Mouse (Mus musculus) adrenal gland, adult 18-20 months (tissue): ENCODE measurements around the gene Usp10. TPM values are rescaled to one million over a fixed set of nuclear protein-coding genes. Genes with fewer than 3 reads are reported as not detected.
A peak's percentile ranks its signal among the peaks of the same experiment; 100 is the strongest.

ENCODE experiments used
- DNase-seq, 2 experiments: peaks; one replicate each; pipeline ENCODE4 v3.0.0; 2021 to 2022; ENCODE audit warnings: low spot score in 2 of 2
- total RNA-seq, 2 experiments: library from RNA; stranded (reverse); gene quantifications; 1 replicate in 1 of 2; 2 replicates in 1 of 2; pipeline ENCODE4 v1.2.3; 2021

Usp10 gene
- total RNA-seq, 2 experiments from 2014 or later = 114 to 127 TPM

- no peak for DNase-seq
These were observed 42.6 kb downstream of the Usp10 start for GRCm38 (mm10) chr8:119952747-119953146.

GRCm38 (mm10) chr8:119955333-119955732, 45.2 kb downstream of the Usp10 start:
- DNase-seq = no peak

DNA sequence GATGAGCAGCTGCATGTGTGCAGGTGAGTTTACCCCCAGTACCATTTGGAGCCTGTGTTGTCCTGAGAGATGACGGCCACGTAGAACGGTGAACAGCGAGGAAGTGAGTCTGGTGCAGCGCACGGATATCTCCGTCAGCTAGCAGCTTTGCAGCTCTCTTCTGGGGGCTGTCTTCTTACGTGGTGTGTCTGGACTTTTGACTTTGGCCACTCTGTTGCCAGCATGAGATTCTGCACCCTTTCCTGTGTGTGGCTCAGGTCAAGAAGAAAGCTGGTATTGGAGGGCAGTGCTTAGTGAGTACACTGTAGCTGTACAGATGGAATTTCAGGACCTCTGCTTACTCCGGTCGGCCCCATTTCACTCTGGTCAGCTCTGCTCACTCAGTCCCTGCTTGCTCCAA, 47.9 kb downstream of the Usp10 start:
- DNase-seq = no peak

DNA sequence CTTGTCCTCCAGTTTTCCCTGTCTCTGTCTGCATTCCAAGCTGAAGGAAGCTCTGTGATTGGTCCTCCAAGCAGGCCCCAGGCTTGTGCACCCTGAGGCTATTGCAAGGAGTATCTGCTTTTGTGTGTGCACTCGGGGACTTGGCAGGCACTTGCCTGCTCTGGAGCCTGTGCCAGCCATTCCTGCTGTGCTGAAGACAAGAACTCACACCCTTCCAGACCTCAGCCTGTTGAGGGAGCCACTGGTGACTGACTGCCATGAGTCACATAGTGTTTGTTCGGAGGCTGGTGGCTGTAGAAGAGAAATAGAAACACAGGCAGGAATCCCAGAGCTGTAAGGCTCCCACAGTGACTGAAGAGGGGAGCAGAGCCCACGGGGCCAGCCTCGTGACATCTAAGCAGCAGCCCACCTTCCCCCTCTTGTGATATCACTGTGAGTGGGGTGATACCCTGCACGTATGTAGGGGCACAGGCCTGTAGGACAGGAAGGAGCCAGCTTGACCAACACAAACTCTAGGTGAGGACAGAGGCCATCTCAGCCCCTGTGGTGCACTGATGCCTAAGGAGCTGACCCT, 50.5 kb downstream of the Usp10 start:
- no peak for DNase-seq

DNA sequence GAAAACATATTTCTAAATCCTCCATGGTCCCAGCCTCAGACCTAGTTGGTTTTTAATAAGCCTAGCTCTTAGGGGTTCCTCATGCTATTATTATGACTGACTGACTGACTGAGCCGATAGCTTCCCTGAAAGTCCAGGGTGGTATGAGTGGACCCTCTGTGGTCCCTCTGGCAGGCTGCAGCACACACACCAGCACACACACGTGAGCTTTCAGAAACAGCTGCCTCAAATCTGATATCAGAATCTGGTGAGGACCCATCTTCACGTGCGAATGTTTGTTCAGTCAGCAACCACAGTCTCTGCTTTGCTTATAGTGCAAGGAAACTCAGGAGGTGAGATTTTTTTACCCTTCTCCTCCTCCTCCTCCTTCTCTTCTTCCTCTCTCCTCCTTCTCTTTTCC, 54.7 kb downstream of the Usp10 start:
- no peak for DNase-seq

- DNase-seq = no peak
These were observed 57.3 kb downstream of the Usp10 start for GRCm38 (mm10) chr8:119967435-119967834.

DNA sequence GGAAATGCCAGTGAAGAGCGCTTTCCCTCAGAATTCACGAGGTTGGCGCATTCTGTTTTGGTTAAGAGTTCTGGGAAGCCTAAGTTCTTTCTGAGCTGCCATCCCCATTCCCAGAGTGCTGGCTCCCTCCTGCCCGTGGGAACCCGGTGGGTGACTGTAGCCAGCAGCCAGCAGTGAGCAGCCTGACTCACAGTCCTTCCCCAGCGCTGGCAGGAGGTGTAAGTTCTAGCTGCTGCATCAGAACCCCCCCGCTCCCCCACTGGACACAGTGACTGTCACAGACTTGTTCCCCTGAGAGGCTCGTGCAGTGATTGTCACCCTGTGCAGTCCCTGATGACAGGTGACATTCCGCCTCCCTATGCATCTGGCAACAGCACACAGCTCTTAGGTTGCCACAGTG, 60.0 kb downstream of the Usp10 start:
- DNase-seq = no peak

DNA sequence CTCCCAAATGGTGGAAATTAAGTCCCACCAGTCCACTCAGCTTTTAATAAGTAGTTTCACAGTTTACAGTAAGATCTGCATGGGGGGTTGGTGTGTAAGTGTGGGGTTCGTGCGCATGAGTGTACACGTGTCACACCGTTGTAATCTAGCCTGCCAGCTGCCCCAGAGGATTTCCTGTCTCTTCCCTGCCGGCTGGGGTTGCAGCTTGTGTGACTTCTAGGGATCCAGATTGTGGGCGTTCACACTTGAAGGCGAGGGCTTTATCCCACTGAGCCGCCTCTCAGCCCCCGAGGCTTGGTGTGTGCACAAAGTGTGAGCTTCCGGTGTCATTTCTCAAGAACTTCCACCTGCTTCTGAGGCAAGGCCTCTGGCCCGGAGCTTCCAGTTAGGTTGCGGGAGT, 62.4 kb downstream of the Usp10 start:
- no peak for DNase-seq

- DNase-seq = no peak
These were observed 68.7 kb downstream of the Usp10 start for GRCm38 (mm10) chr8:119978770-119979381.

- DNase-seq = no peak
These were observed 71.1 kb downstream of the Usp10 start for GRCm38 (mm10) chr8:119981253-119981652.

DNA sequence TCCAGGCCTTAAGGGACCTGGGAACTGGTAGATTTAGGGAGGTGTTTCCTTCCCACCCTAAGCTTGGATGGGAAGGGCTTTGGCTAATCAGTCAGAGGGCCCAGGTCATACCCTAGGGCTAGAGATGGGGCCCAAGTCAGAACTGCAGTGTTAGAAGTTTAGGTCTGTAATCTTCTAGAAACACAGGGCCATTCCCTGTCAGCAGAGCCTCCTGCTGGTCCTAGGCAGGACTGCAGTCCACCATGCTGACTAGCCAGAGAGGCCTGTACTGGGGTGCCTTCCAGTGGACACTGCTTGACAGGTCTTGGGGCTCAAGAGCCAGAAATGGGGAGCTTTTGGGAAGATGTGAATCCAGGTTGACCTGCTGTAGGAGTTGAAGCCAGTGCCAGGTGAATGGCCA, 73.9 kb downstream of the Usp10 start:
- no peak for DNase-seq

GRCm38 (mm10) chr8:119986174-119986573, 76.0 kb downstream of the Usp10 start:
- DNase-seq = no peak

- DNase-seq = peak in 1 of 2 experiments; percentile 29
These were observed 77.9 kb downstream of the Usp10 start for GRCm38 (mm10) chr8:119988087-119988486.

DNA sequence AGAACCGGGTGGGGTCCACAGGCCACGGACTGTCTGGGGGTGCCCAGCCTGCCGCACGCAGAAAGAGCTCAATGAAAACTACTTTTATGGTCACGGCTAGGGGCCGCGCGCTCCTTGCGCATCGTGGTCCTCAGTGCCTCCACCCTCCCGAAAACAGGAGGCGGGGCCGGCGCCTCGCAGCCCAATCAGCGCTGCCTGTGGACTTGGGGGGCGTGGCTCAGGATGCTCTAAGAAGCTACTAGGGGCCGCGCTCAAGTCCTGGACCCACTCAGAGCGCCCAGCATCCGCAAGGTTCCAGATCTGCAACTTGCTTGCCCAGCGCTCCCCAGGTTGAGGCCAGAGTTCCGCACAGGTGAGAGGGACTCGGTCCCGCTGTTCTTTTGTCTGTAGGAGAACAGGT, 82.1 kb downstream of the Usp10 start, which contains the start of gene Crispld2:
TSS of gene Crispld2 (plus strand) at position 190 of the 400 bp plus-strand sequence.
- peak; percentile 33 to 56 for DNase-seq

GRCm38 (mm10) chr8:119994114-119994513, 84.0 kb downstream of the Usp10 start:
- no peak for DNase-seq

GRCm38 (mm10) chr8:119994556-119994955, 84.4 kb downstream of the Usp10 start:
- no peak for DNase-seq

- no peak for DNase-seq
These were observed 87.1 kb downstream of the Usp10 start for GRCm38 (mm10) chr8:119997266-119997665.

DNA sequence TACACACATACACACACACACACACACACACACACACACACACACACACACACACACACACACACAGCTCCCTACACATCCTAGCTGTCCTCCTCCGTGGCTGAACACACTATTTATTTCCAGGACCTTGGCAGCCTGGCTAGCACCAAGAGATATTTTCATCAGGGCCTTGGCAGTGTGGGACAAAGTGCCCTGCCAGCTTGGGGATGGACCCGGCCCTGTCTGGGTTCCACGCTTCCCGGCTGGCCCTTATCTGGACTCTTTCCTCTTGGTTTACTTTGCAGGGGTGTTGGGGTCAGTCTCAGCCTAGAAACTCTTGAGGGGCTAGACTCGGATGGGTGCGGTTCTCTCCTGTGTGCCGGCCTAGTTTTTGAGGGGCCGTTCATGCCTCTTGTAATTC, 90.3 kb downstream of the Usp10 start:
- DNase-seq = no peak

- DNase-seq = peak in 1 of 2 experiments; percentile 47
These were observed 91.6 kb downstream of the Usp10 start for GRCm38 (mm10) chr8:120001712-120002111.

DNA sequence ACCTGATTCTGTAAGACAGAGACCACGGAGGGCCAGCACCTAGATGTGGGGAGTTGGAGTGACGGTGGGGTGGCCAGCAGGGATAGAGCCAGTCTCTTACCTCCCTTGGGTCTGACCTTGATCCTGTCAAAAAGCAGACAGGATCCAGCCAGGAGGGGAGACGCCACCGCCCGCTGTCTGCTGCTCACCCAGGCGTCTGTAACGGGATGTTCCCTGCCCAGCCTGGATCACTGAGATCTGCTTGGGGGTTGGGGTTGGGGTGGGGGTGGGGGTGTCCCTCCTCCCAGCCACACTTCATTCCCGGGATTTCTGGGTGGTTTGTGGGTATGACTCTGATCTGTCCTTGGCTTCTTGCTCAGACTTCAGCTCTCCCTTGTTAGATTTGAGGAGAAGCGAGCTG, 92.2 kb downstream of the Usp10 start:
- DNase-seq = peak in 1 of 2 experiments; percentile 45

- DNase-seq = peak; percentile 52 to 71
These were observed 94.1 kb downstream of the Usp10 start for GRCm38 (mm10) chr8:120004154-120004702.

DNA sequence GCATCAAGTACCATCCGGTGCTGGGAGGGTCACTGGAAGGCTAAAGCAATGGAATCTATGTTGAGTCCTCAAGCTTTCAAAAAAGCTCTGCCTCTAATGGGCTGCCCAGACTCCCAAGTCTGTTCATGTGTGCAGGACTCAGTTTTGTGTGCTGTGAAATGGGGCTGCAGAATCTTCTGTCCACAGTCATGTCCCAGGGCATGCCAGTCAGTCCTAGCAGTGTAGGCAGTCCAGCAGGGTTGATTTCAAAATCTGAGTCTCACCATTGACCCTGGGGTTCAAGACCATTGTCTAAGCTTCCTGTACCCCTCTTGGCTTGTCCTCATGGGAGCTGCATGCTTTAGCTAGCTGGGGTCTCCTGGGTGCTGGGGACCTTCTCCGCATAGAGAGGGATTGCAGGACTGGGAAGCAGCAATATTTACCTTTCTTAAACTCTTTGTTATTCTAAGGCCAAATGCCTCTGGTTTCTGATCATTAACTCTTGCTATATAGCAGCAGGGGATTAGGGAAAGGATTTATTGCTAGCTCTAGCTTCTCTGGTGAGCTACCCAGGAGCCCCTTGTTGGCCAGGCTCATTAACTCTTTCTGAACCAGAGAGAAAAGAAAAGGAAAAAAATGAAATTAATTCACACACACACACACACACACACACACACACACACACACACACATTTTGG, 94.7 kb downstream of the Usp10 start:
- DNase-seq = no peak
